Mouse (Mus musculus) T-cell, adult 66 days (primary cell): ENCODE results near the gene Gm38394. TPM values are rescaled to one million over a fixed set of nuclear protein-coding genes. Genes with fewer than 3 reads are reported as not detected.

Experiments
- total RNA-seq, 2 experiments: library from RNA; stranded (reverse); gene quantifications; 3 replicates in 1 of 2; 4 replicates in 1 of 2; pipeline ENCODE4 v1.2.4; 2023

Gene Gm38394
- 10 to 100 TPM; 47.3 to 51.1 TPM for total RNA-seq

DNA sequence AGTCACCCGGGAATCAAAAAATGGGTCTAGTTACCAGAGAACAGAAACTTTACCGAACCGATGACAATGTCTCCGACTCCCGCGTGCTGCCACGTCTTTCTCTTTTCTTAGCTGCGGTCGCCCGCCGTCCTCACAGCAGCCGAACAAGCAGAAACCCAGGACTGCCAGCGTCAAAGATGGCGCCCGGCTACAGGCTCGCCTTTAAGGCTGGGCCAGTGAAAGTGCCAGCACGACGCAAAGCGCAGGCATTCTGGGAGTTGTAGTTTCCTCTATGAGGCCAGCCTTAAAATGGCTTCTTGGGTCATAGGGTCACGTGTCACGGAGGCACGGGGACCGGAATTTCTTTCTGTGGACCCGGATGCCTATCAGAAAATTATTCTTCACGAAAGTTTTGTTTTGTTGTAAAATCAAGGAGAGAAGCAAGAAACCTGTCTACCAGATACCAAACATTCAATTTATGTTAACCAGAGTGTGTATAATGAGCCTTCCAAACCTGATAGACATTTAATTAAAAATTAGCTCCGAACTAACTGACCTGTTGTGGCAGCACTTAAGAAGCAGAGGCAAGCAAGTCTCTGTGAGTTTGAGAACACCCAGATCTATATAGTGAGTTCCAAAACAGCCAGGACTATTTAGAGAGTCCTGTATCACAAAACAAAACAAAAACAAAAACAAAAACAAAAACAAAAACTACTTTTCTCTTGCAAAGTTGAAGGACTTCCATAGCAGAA, at the start of gene Gm38394:
TSS of gene Gm38394 (minus strand) at position 116 of the 731 bp plus-strand sequence.

GRCm38 (mm10) chr1:133689897-133690296, 28.8 kb upstream of the Gm38394 start, which contains the start of gene Lax1:
TSS of gene Lax1 (minus strand) at chr1:133690108.

DNA sequence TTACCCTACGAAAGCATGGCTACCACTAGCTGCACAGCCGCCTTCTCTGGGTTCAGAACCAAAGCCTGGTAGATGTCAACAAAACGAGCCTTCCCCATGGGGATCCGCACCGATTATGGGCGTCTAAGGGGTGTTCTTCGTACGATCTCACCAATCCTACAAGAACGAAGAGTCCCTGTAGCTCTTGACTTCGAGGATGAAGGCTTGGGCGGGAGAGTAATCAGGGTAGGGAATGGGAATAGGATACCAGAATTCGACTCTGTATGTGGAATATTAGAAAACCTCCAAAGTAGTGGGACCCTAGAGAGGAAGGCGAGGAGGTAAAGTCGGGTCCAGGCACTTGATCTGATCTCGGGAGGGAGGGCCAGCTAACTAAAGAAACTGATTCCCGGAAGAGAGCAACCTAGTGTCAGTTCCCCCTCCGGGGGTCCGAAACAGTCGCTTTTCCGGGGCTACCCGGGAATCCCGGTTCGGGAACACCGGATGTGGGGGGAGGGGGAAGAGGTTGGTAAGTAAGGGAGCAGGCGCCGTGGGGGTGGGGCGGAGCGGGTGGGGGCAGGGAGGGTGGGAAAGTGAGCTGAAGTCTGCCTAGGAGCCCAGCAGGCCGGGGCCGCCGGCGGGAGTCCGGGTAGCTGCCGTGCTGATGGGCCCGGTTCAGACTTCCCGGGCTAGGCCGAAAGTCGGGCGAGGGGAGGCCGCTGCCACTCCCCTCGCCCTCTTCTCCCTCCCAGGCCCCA, 484 bp downstream of the Gm38394 start, which contains the start of gene Zbed6:
TSS of gene Zbed6 (minus strand) at position 420 of the 737 bp plus-strand sequence.

DNA sequence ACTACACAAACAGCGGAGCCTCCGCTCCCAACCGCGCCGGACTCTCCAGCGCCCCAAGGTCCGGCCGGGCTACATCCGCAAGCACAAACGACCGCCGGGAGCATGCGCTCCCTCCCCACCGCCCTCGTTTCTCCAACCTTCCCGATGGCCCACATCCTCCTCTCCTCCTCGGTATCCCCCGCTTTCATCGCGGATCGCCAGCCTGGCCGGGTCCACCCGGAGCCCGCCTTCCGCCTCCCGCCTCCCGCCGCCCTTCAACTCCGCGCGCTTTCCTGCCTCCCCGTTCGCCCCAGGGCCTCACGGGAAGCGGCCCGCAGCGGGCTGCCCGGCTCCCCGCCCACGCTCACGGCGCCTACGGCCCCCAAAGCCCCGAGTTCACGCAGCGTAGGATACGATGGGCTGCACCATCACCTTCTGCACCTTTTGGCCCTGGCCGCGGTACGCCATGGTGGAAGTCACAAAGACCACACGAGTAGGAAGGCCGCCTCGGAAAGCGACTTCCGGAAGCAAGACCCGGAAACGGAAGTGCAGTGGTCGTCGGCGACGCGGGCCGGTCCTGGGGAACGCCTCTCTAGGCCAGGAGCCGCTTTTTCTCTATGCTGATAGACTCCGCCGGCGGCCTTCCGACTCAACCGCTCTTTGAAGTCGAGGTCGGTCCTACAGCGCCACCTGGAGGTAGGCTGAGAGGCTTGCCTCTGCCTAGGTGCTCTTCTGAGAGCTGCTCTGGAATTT, 51.2 kb downstream of the Gm38394 start, which contains the start of gene Snrpe:
TSS of gene Snrpe (minus strand) at position 521 of the 732 bp plus-strand sequence.

Other genes with a start within 250 kb of the Gm38394 start
- 1 to 10 TPM in 1 of 2 experiments, under 1 TPM in 1; 0.68 to 2.9 TPM for gene Sox13, start 236.9 kb downstream of the Gm38394 start, total RNA-seq
- 100 to 1,000 TPM; 190 to 195 TPM for gene Snrpe, start 51.0 kb downstream of the Gm38394 start, total RNA-seq
- gene Zbed6, start 433 bp downstream of the Gm38394 start, total RNA-seq: 10 to 100 TPM; 28.0 to 32.7 TPM
- gene Lax1, start 28.8 kb upstream of the Gm38394 start, total RNA-seq: 10 to 100 TPM; 62.5 to 62.6 TPM
- 10 to 100 TPM in 1 of 2 experiments, 1 to 10 TPM in 1; 9.5 to 13.9 TPM for gene Atp2b4, start 139.7 kb upstream of the Gm38394 start, total RNA-seq
- not detected for gene Optc, start 246.7 kb upstream of the Gm38394 start, total RNA-seq